Mouse (Mus musculus) spleen, postnatal 14 days (tissue): ENCODE results near the gene Speg.
A peak's percentile ranks its signal among the peaks of the same experiment; 100 is the strongest.

Experiments
- DNase-seq, 2 experiments: peaks; one replicate each; pipeline ENCODE4 v3.0.0; 2021 to 2022; ENCODE audit warnings: low spot score in 2 of 2

The Speg gene

GRCm38 (mm10) chr1:75442171-75442570 lies 67.1 kb downstream of the Speg start:
- no peak for DNase-seq

GRCm38 (mm10) chr1:75442811-75443210 lies 67.7 kb downstream of the Speg start:
- no peak for DNase-seq

- no peak for DNase-seq
Measured at GRCm38 (mm10) chr1:75443247-75444024, 68.3 kb downstream of the Speg start.

- DNase-seq, result no peak
Measured at GRCm38 (mm10) chr1:75444208-75444607, 69.1 kb downstream of the Speg start.

- no peak for DNase-seq
Measured at GRCm38 (mm10) chr1:75445141-75445701, 70.1 kb downstream of the Speg start.

GRCm38 (mm10) chr1:75445751-75446611 lies 70.9 kb downstream of the Speg start:
- DNase-seq, result peak; percentile 41 to 66

GRCm38 (mm10) chr1:75446656-75447055 lies 71.6 kb downstream of the Speg start:
- no peak for DNase-seq

GRCm38 (mm10) chr1:75447265-75448051 lies 72.4 kb downstream of the Speg start:
- no peak for DNase-seq

- DNase-seq, result no peak
Measured at GRCm38 (mm10) chr1:75448052-75448431, 72.9 kb downstream of the Speg start.

GRCm38 (mm10) chr1:75448937-75449336 lies 73.8 kb downstream of the Speg start:
- no peak for DNase-seq

GRCm38 (mm10) chr1:75449377-75450135 lies 74.5 kb downstream of the Speg start:
- DNase-seq, result no peak

GRCm38 (mm10) chr1:75450314-75451005 lies 75.4 kb downstream of the Speg start, which contains the start of gene Asic4:
Asic4 (plus strand) TSS chr1:75450436.
- no peak for DNase-seq

GRCm38 (mm10) chr1:75451900-75452299 lies 76.8 kb downstream of the Speg start:
- DNase-seq, result no peak

- no peak for DNase-seq
Measured at GRCm38 (mm10) chr1:75455433-75455832, 80.3 kb downstream of the Speg start.

GRCm38 (mm10) chr1:75455948-75456347 lies 80.9 kb downstream of the Speg start:
- no peak for DNase-seq

- no peak for DNase-seq
Measured at GRCm38 (mm10) chr1:75456746-75457564, 81.9 kb downstream of the Speg start.

GRCm38 (mm10) chr1:75457710-75458024 lies 82.6 kb downstream of the Speg start:
- DNase-seq, result no peak

GRCm38 (mm10) chr1:75458025-75458788 lies 83.1 kb downstream of the Speg start:
- DNase-seq, result no peak
